Mouse (Mus musculus): ENCODE measurements around the gene Tex38. TPM values are rescaled to one million over a fixed set of nuclear protein-coding genes. Genes with fewer than 3 reads are reported as not detected.

Tex38 gene
- polyA plus RNA-seq (2012; rRNA removed), result not detected in 2 replicates

DNA sequence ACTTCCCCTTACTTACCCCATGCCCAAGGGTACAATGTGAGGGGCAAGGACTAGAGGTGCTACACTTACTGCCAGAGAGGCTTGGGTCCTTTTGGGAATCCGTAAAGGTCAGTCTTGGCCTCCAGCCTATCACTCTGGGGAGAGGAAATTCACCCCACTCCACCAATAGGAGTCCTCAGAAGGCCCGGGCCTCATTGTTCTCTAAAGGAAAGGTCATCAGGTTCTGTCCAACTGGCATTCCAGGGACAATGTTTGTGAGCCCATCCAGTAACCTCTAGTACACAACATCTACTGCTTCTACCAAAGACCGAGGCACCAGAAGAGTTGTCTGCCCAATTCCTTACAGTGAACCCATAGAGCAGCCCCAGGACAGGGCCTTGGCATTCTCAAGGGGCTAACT, at the start of gene Tex38:
Gene Tex38 (minus strand): TSS at position 101 of the 400 bp plus-strand sequence.
- peaks cover 12% of the 10 kb centered on the region for H3K4me1 ChIP-seq (ENCODE audit: control insufficient read depth, insufficient read depth, insufficient read length, low read length)
- WGBS, result 86% methylated on average over 3 of the region's 3 CpGs
- no peaks in the 10 kb centered on the region for H3K27me3 ChIP-seq (ENCODE audit: control insufficient read depth, insufficient read depth, low read length)
- no peak within 1 kb of the TSS for H3K4me3 ChIP-seq (ENCODE audit: low read depth, low read length)
- peaks cover 13% of the 10 kb centered on the region for H3K36me3 ChIP-seq (ENCODE audit: control insufficient read depth, insufficient read depth, low read length)
- TF ChIP-seq CTCF (IDR thresholded peaks at IDR 0.05; ENCODE audit: extremely low read depth, insufficient read length, insufficient replicate concordance, low read depth, low read length) (no peak), POLR2A (IDR thresholded peaks at IDR 0.05; ENCODE audit: low read depth, low read length) (no peak)
- H3K27ac ChIP-seq (ENCODE audit: insufficient read depth, low read depth, low read length), result no peak within 1 kb of the TSS

- no peak overlapping the region for H3K4me3 ChIP-seq (ENCODE audit: low read depth, low read length)
- H3K27me3 ChIP-seq (ENCODE audit: control insufficient read depth, insufficient read depth, low read length), result no peaks in the 10 kb centered on the region
- peaks cover 35% of the 10 kb centered on the region for H3K4me1 ChIP-seq (ENCODE audit: control insufficient read depth, insufficient read depth, insufficient read length, low read length)
- WGBS, result 72% methylated on average over 5 of the region's 5 CpGs
- 0 out of 2 replicates have a peak overlapping the region, but pooled peaks have one; percentile 7 for H3K27ac ChIP-seq (ENCODE audit: insufficient read depth, low read depth, low read length)
- TF ChIP-seq POLR2A (IDR thresholded peaks at IDR 0.05; ENCODE audit: low read depth, low read length) (no peak), CTCF (IDR thresholded peaks at IDR 0.05; ENCODE audit: extremely low read depth, insufficient read length, insufficient replicate concordance, low read depth, low read length) (no peak)
- H3K36me3 ChIP-seq (ENCODE audit: control insufficient read depth, insufficient read depth, low read length), result peaks cover 33% of the 10 kb centered on the region
Observed at GRCm38 (mm10) chr4:115830491-115830890, 49.7 kb upstream of the Tex38 start.

DNA sequence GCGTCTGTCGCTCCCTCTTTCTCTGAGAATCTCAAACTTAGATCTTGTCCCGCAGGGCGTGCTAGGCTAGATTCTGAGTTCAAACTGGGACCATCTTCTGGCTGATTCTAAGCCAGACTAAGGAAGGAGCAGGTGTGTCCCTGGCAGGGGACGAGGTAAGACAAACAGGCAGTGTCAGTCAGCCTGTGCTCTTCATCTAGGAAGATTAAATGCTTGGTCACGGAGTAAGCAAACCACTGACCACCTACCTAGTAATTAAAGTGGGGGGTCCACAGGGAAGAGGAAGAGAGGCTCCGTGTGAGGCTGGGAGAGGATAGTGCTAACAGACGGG, 47.7 kb upstream of the Tex38 start:
- Histone ChIP-seq H3K27me3 (ENCODE audit: control insufficient read depth, insufficient read depth, low read length) (no peaks in the 10 kb centered on the region), H3K36me3 (ENCODE audit: control insufficient read depth, insufficient read depth, low read length) (peaks cover 16% of the 10 kb centered on the region), H3K27ac (ENCODE audit: insufficient read depth, low read depth, low read length) (peak overlapping the region; percentile 78), H3K4me1 (ENCODE audit: control insufficient read depth, insufficient read depth, insufficient read length, low read length) (peaks cover 45% of the 10 kb centered on the region), H3K4me3 (ENCODE audit: low read depth, low read length) (peak overlapping the region; percentile 92)
- TF ChIP-seq CTCF (IDR thresholded peaks at IDR 0.05; ENCODE audit: extremely low read depth, insufficient read length, insufficient replicate concordance, low read depth, low read length) (no peak), POLR2A (IDR thresholded peaks at IDR 0.05; ENCODE audit: low read depth, low read length) (no peak)
- WGBS, result 11% methylated on average over 8 of the region's 8 CpGs

GRCm38 (mm10) chr4:115827888-115828571, 47.2 kb upstream of the Tex38 start, which contains the start of gene Mob3c:
Mob3c (plus strand) TSS chr4:115828092.
- TF ChIP-seq POLR2A (IDR thresholded peaks at IDR 0.05; ENCODE audit: low read depth, low read length) (peak; percentile 83), CTCF (IDR thresholded peaks at IDR 0.05; ENCODE audit: extremely low read depth, insufficient read length, insufficient replicate concordance, low read depth, low read length) (0 out of 2 replicates have a peak, but pooled peaks have one; percentile 11)
- Histone ChIP-seq H3K27ac (ENCODE audit: insufficient read depth, low read depth, low read length) (peak within 1 kb of the TSS; percentile 96), H3K27me3 (ENCODE audit: control insufficient read depth, insufficient read depth, low read length) (no peaks in the 10 kb centered on the region), H3K36me3 (ENCODE audit: control insufficient read depth, insufficient read depth, low read length) (peaks cover 14% of the 10 kb centered on the region), H3K4me1 (ENCODE audit: control insufficient read depth, insufficient read depth, insufficient read length, low read length) (peaks cover 44% of the 10 kb centered on the region), H3K4me3 (ENCODE audit: low read depth, low read length) (peak within 1 kb of the TSS; percentile 92)
- WGBS, result under 1% methylated on average over 57 of the region's 57 CpGs

DNA sequence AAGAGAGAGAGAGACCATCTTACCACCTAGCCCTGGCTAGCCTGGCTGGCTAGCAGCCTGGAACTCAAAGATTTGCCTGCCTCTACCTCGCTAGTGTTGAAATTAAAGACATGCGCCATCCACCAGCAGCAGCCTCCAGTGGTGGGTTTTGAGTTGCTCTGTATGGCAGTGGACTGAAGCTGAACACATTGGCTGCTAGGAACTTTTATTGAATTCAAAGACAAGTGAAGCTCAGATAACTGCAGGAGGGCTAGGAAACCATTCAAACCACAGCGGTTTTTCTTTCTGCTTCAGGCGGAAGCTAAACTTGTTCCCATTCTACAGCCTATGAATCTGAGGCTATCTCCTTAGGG, 46.7 kb upstream of the Tex38 start:
- Histone ChIP-seq H3K36me3 (ENCODE audit: control insufficient read depth, insufficient read depth, low read length) (peaks cover 14% of the 10 kb centered on the region), H3K4me1 (ENCODE audit: control insufficient read depth, insufficient read depth, insufficient read length, low read length) (peaks cover 46% of the 10 kb centered on the region), H3K4me3 (ENCODE audit: low read depth, low read length) (peak overlapping the region; percentile 92), H3K27me3 (ENCODE audit: control insufficient read depth, insufficient read depth, low read length) (no peaks in the 10 kb centered on the region), H3K27ac (ENCODE audit: insufficient read depth, low read depth, low read length) (peak overlapping the region; percentile 78)
- TF ChIP-seq CTCF (IDR thresholded peaks at IDR 0.05; ENCODE audit: extremely low read depth, insufficient read length, insufficient replicate concordance, low read depth, low read length) (no peak), POLR2A (IDR thresholded peaks at IDR 0.05; ENCODE audit: low read depth, low read length) (no peak)
- 3% methylated on average over 4 of the region's 4 CpGs for WGBS

DNA sequence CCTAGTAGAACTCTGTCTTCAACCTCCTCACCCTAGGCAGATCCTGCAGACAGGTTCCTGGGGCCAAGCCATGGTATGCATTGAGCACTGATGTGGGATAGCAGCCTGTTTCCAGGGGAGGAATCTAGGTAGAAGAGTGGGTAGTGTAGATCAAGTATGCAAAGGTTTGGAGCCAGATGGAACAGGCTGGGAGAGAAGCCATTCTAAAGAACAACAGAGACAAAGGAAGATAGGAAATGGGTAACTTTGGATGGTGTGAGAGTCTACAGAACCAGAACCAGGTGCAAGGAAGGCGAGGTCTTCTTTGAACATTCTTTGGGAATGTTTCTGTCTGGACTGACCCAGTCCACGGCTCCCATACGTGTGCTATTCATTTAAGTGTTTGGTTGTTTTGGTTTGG, 46.2 kb upstream of the Tex38 start:
- Histone ChIP-seq H3K36me3 (ENCODE audit: control insufficient read depth, insufficient read depth, low read length) (peaks cover 10% of the 10 kb centered on the region), H3K27ac (ENCODE audit: insufficient read depth, low read depth, low read length) (peak overlapping the region; percentile 10; the same call in 1 of the 2 replicates), H3K4me3 (ENCODE audit: low read depth, low read length) (no peak overlapping the region), H3K4me1 (ENCODE audit: control insufficient read depth, insufficient read depth, insufficient read length, low read length) (peaks cover 44% of the 10 kb centered on the region), H3K27me3 (ENCODE audit: control insufficient read depth, insufficient read depth, low read length) (no peaks in the 10 kb centered on the region)
- WGBS, result 55% methylated on average over 3 of the region's 3 CpGs
- TF ChIP-seq CTCF (IDR thresholded peaks at IDR 0.05; ENCODE audit: extremely low read depth, insufficient read length, insufficient replicate concordance, low read depth, low read length) (no peak), POLR2A (IDR thresholded peaks at IDR 0.05; ENCODE audit: low read depth, low read length) (no peak)

DNA sequence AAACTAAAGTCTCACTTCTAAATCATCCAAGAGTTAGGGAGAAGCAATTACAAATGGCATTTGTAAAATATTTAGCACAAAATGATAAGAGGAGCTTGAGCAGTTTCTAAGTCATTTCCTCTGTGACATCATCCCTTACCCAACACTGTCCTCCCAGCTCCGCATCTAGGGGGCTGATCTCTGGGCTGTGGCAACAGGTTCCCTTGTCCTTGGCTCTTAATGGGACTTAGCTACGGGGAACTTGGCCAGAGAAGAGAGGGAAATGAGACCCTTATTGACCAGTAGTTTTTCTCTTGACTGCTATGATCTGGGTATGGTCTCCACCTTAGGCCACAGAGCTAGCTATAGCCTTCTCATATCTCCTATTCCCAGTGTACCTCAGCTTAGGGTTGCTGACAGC, 44.5 kb upstream of the Tex38 start:
- WGBS, result 88% methylated on average over 2 of the region's 2 CpGs
- Histone ChIP-seq H3K27ac (ENCODE audit: insufficient read depth, low read depth, low read length) (no peak overlapping the region), H3K4me3 (ENCODE audit: low read depth, low read length) (no peak overlapping the region), H3K4me1 (ENCODE audit: control insufficient read depth, insufficient read depth, insufficient read length, low read length) (peaks cover 41% of the 10 kb centered on the region; the same call in 1 of the 2 replicates), H3K27me3 (ENCODE audit: control insufficient read depth, insufficient read depth, low read length) (no peaks in the 10 kb centered on the region), H3K36me3 (ENCODE audit: control insufficient read depth, insufficient read depth, low read length) (no peaks in the 10 kb centered on the region)
- TF ChIP-seq CTCF (IDR thresholded peaks at IDR 0.05; ENCODE audit: extremely low read depth, insufficient read length, insufficient replicate concordance, low read depth, low read length) (no peak), POLR2A (IDR thresholded peaks at IDR 0.05; ENCODE audit: low read depth, low read length) (no peak)
